Mouse (Mus musculus) layer of hippocampus, adult 2 months (tissue): ENCODE measurements at regions not wholly inside any gene's neighbourhood (a gene's known extent, or its start where the extent isn't known, plus 50 kb on each side); places are given as distances from the start of the nearest gene placed in this dataset.

Source experiments
- DNase-seq, 2 experiments: peaks; one replicate each; pipeline ENCODE4 v3.0.0; 2022; ENCODE audit warnings: low spot score in 2 of 2
- H3K27ac ChIP-seq: fragments of 200-600 bp; 2 replicates; pipeline ENCODE4 v1.8.1; 2022
- H3K4me3 ChIP-seq: fragments of 200-600 bp; 2 replicates; pipeline ENCODE4 v1.8.1; 2022; ENCODE audit warnings: mild to moderate bottlenecking
- CTCF ChIP-seq: fragments of 200-600 bp; conservative IDR thresholded peaks from 2 replicates; pipeline ENCODE4 v1.8.1; 2022; ENCODE audit warnings: antibody characterized with exemption, mild to moderate bottlenecking, moderate library complexity

GRCm38 (mm10) chr1:135665484-135665883 lies 54.4 kb upstream of the Csrp1 start:
- no peak overlapping the region for H3K4me3 ChIP-seq
- H3K27ac ChIP-seq, result peak overlapping the region; percentile 85
- peak in 1 of 2 experiments; percentile 75 for DNase-seq
- TF ChIP-seq CTCF, result no peak; the same call in 1 of the 2 replicates

- no peak overlapping the region for H3K4me3 ChIP-seq
- no peak for TF ChIP-seq CTCF
- DNase-seq, result no peak
These were observed 51.5 kb upstream of the Csrp1 start for GRCm38 (mm10) chr1:135668331-135668730.

GRCm38 (mm10) chr1:135668951-135669350 lies 50.9 kb upstream of the Csrp1 start:
- Histone ChIP-seq H3K27ac (no peak overlapping the region), H3K4me3 (no peak overlapping the region)
- no peak for TF ChIP-seq CTCF
- DNase-seq, result no peak

More at GRCm38 (mm10) chr1:135668331-135668730, 51.5 kb upstream of the Csrp1 start:
- no peak overlapping the region for H3K27ac ChIP-seq

GRCm38 (mm10) chr1:135669803-135670202 lies 50.1 kb upstream of the Csrp1 start:
- H3K27ac ChIP-seq, result peak overlapping the region; percentile 24
- DNase-seq, result no peak
- peak overlapping the region; percentile 34; the same call in 1 of the 2 replicates for H3K4me3 ChIP-seq
- TF ChIP-seq CTCF, result no peak
